In genomic region chr12:84814663-84815325, GRCm38 (mm10) we compare ENCODE assay signal across 11 mouse cellular contexts.
"Had no signal": no experiment of that assay in that cellular context is flagged by ENCODE, and none has a peak within 500 bp of the region (broad histone marks: within the 10 kb centered on the region; RNA-seq: fewer than 3 reads in every experiment).

No protein-coding gene starts in this region.

- H3K27me3 ChIP-seq: neural tube, embryonic 15.5 days had no signal

- DNase-seq: kidney, adult 18-20 months; kidney, postnatal 14 days; layer of hippocampus, postnatal 36 days; liver; midbrain, embryonic 14.5 days; thymus, postnatal 4 days had no signal

- H3K4me2 ChIP-seq: limb, embryonic 12.5 days; neural tube, embryonic 15.5 days had no signal

- H3K9me3 ChIP-seq: limb, embryonic 12.5 days; midbrain, embryonic 10.5 days; neural tube, embryonic 15.5 days had no signal

- H3K4me3 ChIP-seq: limb, embryonic 12.5 days; midbrain, embryonic 10.5 days; myocyte; neural tube, embryonic 15.5 days had no signal

- H3K27ac ChIP-seq: limb, embryonic 12.5 days; liver, embryonic 14.5 days; midbrain, embryonic 10.5 days; neural tube, embryonic 15.5 days had no signal

- H3K9ac ChIP-seq: limb, embryonic 12.5 days; liver, embryonic 14.5 days; neural tube, embryonic 15.5 days had no signal

- H3K36me3 ChIP-seq: limb, embryonic 12.5 days; midbrain, embryonic 10.5 days; neural tube, embryonic 15.5 days had no signal

- H3K4me1 ChIP-seq: limb, embryonic 12.5 days; midbrain, embryonic 10.5 days; neural tube, embryonic 15.5 days had no signal
